Comparison of ENCODE assay signal across 8 mouse cellular contexts in genomic region chr15:10177519-10178130, GRCm38 (mm10). TPM values are rescaled to one million over a fixed set of nuclear protein-coding genes. Genes with fewer than 3 reads are reported as not detected.
DNase-seq lines count a peak whose midpoint lies in the region; ATAC-seq lines count a peak whose summit lies in the region.

No protein-coding gene starts in this region.

- DNase-seq in heart, adult 11 months: peak; percentile 88
- no peak for DNase-seq in heart, adult 8-10 months (ENCODE audit: low spot score)
- DNase-seq in adrenal gland, adult 2 months: peak; percentile 81
- peak; percentile 46 for DNase-seq in liver, embryonic 11.5 days (ENCODE audit: low spot score)
- DNase-seq in adipocyte (ENCODE audit: low spot score): no peak

- no peaks in the 10 kb centered on the region for H3K27me3 ChIP-seq in forebrain, embryonic 15.5 days
- no peaks in the 10 kb centered on the region for H3K27me3 ChIP-seq in intestine, embryonic 15.5 days (replicated peaks)
- peaks cover 8% of the 10 kb centered on the region for H3K27me3 ChIP-seq in liver, embryonic 11.5 days (replicated peaks; ENCODE audit: control insufficient read depth, insufficient read depth, low read length)
- H3K27me3 ChIP-seq in neural tube, embryonic 12.5 days (replicated peaks): peaks cover 11% of the 10 kb centered on the region

- peak overlapping the region; percentile 62 for H3K4me2 ChIP-seq in forebrain, embryonic 15.5 days (replicated peaks)
- H3K4me2 ChIP-seq in intestine, embryonic 15.5 days (replicated peaks): peak overlapping the region; percentile 74
- peak overlapping the region; percentile 74 for H3K4me2 ChIP-seq in liver, embryonic 11.5 days
- peak overlapping the region; percentile 68 for H3K4me2 ChIP-seq in neural tube, embryonic 12.5 days (replicated peaks)

- H3K9me3 ChIP-seq in forebrain, embryonic 15.5 days: no peaks in the 10 kb centered on the region
- H3K9me3 ChIP-seq in intestine, embryonic 15.5 days: no peaks in the 10 kb centered on the region
- H3K9me3 ChIP-seq in liver, embryonic 11.5 days (ENCODE audit: control insufficient read depth, low read length): no peaks in the 10 kb centered on the region
- H3K9me3 ChIP-seq in neural tube, embryonic 12.5 days: no peaks in the 10 kb centered on the region

- H3K4me3 ChIP-seq in forebrain, embryonic 15.5 days: peak overlapping the region; percentile 38
- peak overlapping the region; percentile 34 for H3K4me3 ChIP-seq in intestine, embryonic 15.5 days (replicated peaks)
- H3K4me3 ChIP-seq in liver, embryonic 11.5 days (ENCODE audit: low read depth, low read length): peak overlapping the region; percentile 41
- peak overlapping the region; percentile 29 for H3K4me3 ChIP-seq in neural tube, embryonic 12.5 days

- peak overlapping the region; percentile 27 for H3K9ac ChIP-seq in forebrain, embryonic 15.5 days (replicated peaks)
- peak overlapping the region; percentile 14 for H3K9ac ChIP-seq in intestine, embryonic 15.5 days
- no peak overlapping the region for H3K9ac ChIP-seq in liver, embryonic 11.5 days (ENCODE audit: low read depth, low read length)
- H3K9ac ChIP-seq in neural tube, embryonic 12.5 days: no peak overlapping the region

- H3K4me1 ChIP-seq in forebrain, embryonic 15.5 days: peaks cover 7% of the 10 kb centered on the region; the same call in 1 of the 2 replicates
- H3K4me1 ChIP-seq in intestine, embryonic 15.5 days (replicated peaks): peaks cover 7% of the 10 kb centered on the region; the same call in 1 of the 2 replicates
- peaks cover 4% of the 10 kb centered on the region for H3K4me1 ChIP-seq in liver, embryonic 11.5 days (replicated peaks; ENCODE audit: control insufficient read depth, insufficient read depth, low read length)
- H3K4me1 ChIP-seq in neural tube, embryonic 12.5 days: peaks cover 12% of the 10 kb centered on the region

- peak; percentile 70 for ATAC-seq in forebrain, embryonic 15.5 days (replicated peaks)
- peak; percentile 65 for ATAC-seq in intestine, embryonic 15.5 days
- no peak for ATAC-seq in liver, embryonic 11.5 days (replicated peaks; ENCODE audit: low FRiP score)
- ATAC-seq in neural tube, embryonic 12.5 days (ENCODE audit: low FRiP score, low read depth): peak; percentile 55

- WGBS in forebrain, embryonic 15.5 days: 1% methylated on average over 30 of the region's 30 CpGs
- WGBS in intestine, embryonic 15.5 days: under 1% methylated on average over 30 of the region's 30 CpGs
- 3% methylated on average over 30 of the region's 30 CpGs for WGBS in liver, embryonic 11.5 days
- 1% methylated on average over 30 of the region's 30 CpGs for WGBS in neural tube, embryonic 12.5 days

- H3K27ac ChIP-seq in forebrain, embryonic 15.5 days (replicated peaks): no peak overlapping the region
- no peak overlapping the region for H3K27ac ChIP-seq in intestine, embryonic 15.5 days
- H3K27ac ChIP-seq in liver, embryonic 11.5 days (ENCODE audit: low read depth, low read length): no peak overlapping the region
- H3K27ac ChIP-seq in neural tube, embryonic 12.5 days: no peak overlapping the region

- no peaks in the 10 kb centered on the region for H3K36me3 ChIP-seq in forebrain, embryonic 15.5 days
- H3K36me3 ChIP-seq in intestine, embryonic 15.5 days: no peaks in the 10 kb centered on the region
- H3K36me3 ChIP-seq in liver, embryonic 11.5 days (ENCODE audit: control insufficient read depth, insufficient read depth, low read length): no peaks in the 10 kb centered on the region
- no peaks in the 10 kb centered on the region for H3K36me3 ChIP-seq in neural tube, embryonic 12.5 days

RNA-seq across cellular contexts. Expression of gene Prlr, which starts 0.6 kb away (rescaled TPM):
- 1 to 10 TPM; 5.2 to 7.7 (median 6.3) TPM for total RNA-seq in heart, adult 8-10 months (2022)
- total RNA-seq in adrenal gland, adult 2 months (2021): 100 to 1,000 TPM in 1 of 2 experiments, 10 to 100 TPM in 1; 72.2 to 316 TPM
- 9.4 and 21.1 TPM in 2 replicates for polyA plus RNA-seq in adrenal gland, adult 2 months (2012; rRNA removed)
- 0.57 and 0.72 TPM in 2 replicates for polyA plus RNA-seq in forebrain, embryonic 15.5 days (2015; fragmentation: Nextera tagmentation; extraction: Ambion mirVana)
- 31.4 and 34.8 TPM in 2 replicates for polyA plus RNA-seq in intestine, embryonic 15.5 days (2015; fragmentation: Nextera tagmentation; extraction: Ambion mirVana)
- polyA plus RNA-seq in liver, embryonic 11.5 days (2014; fragmentation: Nextera tagmentation; extraction: Ambion mirVana): 0.19 and 0.33 TPM in 2 replicates
- 0.14 and 0.37 TPM in 2 replicates for polyA plus RNA-seq in neural tube, embryonic 12.5 days (2016; fragmentation: Nextera tagmentation; extraction: Ambion mirVana)

Comparison
In these comparisons a context has a peak if more than half of its experiments do, and no peak if none do; other contexts are left out.
1. DNase-seq: peak in heart, adult 11 months (single experiment), adrenal gland, adult 2 months (single experiment) and liver, embryonic 11.5 days (single experiment); none in heart, adult 8-10 months (single experiment) and adipocyte (single experiment).
2. H3K9ac ChIP-seq: peak in forebrain, embryonic 15.5 days (single experiment) and intestine, embryonic 15.5 days (single experiment); none in liver, embryonic 11.5 days (single experiment) and neural tube, embryonic 12.5 days (single experiment).
3. Peak in every context shown above with its lines, with median percentiles within 50 percentile points of each other: H3K4me2 ChIP-seq and H3K4me3 ChIP-seq.